Mouse (Mus musculus) R1 (cell line): Measurements from ENCODE around the gene Pgpep1l.

Experiments
- DNase-seq: peaks from one replicate; pipeline ENCODE4 v3.0.0-alpha.2; 2018; ENCODE audit warnings: low read depth, low spot score

Pgpep1l gene

DNA sequence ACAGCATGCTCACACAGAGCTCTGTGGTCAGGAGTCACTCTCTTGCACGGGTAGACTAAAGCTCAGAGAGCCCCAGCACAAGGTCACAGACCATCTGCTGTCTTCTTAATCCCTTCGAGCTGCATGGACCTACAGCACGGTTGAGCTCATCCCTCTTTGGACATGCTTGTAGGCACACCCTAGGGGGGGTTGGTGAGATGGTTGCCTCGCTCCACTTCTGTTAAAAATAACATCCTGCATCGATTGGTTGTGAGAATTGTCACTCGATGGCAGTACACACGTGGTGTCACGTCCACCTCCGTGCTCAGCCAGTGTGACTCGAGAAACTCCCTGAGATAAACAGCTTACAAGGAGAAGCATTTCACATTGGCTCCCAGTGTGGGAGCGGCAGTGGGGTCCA, 45.2 kb downstream of the Pgpep1l start:
- DNase-seq = no peak

DNA sequence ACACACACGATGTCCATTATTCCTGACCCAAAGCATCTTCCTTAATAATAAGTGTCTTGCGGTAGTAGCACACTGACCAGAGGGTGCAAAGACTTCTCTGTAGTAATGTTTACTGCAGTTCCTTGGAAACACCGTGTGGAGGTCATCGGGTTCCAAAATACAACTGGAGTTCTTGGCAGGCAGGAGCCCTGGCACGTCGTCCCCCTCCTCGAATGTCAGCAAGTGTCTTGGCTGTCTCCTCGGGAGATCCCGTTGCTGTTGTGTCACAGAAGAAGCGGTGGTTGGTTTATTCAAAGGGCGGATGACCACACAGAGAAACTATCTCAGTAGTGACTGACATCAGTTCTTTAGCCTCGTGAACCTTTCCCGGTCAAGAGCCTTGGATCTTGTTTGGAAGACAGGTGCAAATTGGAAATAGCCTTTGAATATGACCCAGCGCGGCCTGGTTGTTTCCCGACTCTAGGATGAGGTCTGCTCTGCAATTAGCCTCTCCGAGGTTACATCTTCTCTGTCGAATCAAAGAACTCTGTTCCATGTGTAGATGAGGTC, 48.4 kb downstream of the Pgpep1l start:
- DNase-seq = no peak

DNA sequence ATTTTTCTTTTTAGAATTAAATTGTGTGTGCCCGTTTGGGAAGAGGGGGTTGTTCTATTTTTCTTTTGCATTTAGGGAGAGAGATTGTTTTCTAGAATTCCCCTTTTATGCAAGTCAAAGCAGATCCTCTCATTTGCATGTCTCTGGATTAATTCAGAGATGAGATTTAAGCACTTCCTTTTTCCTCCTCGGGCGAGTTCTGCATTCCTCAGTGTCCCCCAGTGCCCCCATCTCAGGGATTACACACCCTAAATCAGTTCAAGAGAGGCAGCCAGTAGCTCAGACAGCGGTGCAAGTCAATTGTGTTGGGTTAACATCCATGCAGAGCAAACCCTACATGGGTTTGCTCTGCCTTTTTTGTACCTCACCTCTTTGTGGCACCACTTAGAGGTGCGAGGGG, 50.2 kb downstream of the Pgpep1l start:
- no peak for DNase-seq

DNA sequence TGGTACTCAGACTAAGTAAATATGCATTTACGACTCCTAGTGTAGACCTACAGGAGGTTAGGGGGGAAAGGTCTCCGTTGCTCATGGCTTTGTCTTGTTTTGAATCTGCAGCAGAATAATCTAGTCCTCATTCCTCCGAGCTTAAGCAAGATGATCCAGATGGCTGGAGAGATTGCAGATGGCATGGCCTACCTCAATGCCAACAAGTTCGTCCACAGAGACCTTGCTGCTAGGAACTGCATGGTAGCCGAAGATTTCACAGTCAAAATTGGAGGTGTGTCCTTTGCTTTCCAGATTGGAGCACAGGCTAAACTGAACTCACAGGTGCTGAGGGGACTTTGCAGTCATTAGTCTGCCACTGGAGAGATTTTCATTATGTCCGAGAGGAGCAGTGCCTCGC, 52.1 kb downstream of the Pgpep1l start:
- no peak for DNase-seq

DNA sequence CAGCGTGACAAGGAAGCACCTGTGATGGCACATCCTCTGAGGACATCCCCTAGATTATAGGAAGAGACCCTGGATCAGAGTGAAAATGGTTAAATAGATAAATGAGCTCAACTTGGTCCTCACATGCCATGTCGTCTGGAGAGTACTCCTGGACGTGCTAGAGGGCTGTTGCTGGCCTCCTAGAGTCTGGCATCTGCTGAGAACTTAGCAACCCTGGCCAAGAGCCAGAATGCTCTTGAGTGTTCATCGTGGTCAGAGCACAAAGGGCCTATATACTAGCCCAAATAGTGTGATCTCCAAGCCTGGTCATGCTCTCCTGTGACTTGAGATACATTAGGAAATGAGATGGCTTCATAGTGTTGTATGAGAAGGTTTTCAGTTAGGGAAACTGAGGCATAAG, 53.6 kb downstream of the Pgpep1l start:
- DNase-seq = no peak

DNA sequence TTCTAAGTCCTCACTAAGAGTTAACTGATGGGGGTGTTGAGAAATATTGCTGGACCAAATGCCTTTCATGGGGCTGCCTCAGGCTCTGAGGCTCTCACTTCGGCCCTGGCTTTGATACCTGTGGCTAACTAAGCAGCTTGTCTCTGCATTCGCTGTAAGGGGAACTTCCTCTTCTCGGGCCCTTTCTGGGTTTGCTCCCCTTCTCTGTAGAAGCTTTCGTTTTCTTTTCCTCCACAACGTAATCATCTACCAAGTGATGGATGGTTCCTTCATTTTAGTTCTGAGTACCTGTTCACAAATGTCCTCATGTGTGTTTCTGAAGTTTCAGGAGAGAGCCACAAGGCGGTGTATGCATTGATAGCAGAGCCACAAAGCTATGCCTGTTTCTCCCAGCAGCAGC, 55.0 kb downstream of the Pgpep1l start:
- no peak for DNase-seq

DNA sequence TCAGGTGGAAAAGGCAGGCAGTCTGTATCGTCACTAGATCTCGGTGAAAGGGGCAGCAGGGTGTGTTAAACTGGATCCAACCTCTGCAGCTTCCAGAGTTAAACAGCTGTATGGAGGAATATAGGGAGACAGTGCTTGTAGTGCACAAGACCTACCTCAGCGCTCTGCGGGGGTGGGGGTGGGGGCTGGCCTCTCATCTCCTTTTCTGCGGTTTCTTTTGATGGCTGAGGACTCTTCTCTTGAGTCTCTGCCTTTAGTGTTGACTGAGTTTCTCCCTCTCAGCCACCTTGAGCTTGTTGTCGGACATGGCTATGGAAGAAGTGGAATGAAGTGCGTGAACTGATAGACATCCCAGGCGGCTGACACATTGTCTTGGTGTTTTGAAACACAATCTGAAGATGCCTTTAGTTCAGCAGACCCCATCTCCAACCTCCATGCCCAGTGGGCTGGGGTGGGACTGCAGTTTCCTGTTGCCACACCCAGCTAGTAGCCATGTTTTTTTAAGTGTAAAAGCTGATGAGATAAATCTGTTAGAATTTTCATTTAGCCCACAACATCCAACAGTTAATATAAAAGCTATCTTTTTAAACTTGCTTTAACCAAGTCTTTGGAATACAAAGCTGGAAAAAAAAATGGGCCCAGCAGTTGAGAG, 58.1 kb downstream of the Pgpep1l start:
- DNase-seq = no peak

DNA sequence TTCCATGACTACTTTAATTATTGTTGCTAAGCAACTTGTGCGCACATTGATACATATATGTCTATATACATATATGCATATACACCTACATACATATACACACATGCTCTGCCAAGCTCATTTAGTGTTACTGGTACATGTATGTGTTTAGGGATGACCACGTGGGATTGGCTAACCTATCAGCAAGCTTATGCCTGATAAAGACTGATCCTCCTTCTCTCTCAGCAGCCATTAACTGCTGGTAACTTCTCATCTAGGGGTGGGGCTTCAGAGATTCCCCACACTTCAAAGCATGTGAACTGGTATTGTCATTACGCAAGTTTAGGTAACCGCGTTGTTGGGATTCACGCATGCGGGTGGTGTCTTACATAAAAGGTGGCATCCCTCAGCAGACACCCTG, 64.4 kb downstream of the Pgpep1l start:
- DNase-seq = no peak

DNA sequence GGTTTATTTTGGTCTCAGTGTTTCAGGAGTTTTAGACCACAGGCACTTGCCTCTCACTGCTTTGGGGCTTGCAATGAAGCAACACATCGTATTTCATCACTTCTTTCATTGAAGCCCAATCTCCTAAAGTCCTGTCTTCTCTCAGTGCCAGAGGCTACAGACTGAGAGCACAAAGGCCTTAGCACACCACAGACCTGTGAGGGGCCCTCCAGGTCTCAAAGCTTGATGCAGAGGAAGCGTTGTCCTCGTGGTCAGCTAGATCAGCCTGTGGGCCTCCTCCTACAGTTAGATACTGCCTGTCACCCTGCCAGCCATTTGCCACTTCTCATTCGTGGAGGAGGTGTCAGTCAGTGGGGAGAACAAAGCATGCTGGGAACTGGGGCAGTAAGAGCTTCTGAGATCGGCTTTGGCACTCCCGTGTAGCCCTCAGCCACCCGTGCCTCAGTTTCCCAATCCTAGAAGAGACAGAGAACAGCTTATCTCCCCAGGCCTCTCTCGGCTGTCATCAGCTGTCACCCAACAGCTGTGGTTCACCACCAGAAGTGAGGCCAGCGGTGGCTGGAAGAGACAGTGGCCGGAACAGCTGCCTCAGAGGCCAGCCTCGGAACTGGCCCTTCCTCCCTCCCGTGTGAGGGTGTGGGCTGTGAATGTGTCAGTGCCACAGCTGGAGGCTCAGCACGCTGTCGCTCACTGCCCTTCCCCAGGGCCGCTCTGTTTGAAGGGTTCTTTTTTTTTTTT, 69.9 kb downstream of the Pgpep1l start:
- no peak for DNase-seq

DNA sequence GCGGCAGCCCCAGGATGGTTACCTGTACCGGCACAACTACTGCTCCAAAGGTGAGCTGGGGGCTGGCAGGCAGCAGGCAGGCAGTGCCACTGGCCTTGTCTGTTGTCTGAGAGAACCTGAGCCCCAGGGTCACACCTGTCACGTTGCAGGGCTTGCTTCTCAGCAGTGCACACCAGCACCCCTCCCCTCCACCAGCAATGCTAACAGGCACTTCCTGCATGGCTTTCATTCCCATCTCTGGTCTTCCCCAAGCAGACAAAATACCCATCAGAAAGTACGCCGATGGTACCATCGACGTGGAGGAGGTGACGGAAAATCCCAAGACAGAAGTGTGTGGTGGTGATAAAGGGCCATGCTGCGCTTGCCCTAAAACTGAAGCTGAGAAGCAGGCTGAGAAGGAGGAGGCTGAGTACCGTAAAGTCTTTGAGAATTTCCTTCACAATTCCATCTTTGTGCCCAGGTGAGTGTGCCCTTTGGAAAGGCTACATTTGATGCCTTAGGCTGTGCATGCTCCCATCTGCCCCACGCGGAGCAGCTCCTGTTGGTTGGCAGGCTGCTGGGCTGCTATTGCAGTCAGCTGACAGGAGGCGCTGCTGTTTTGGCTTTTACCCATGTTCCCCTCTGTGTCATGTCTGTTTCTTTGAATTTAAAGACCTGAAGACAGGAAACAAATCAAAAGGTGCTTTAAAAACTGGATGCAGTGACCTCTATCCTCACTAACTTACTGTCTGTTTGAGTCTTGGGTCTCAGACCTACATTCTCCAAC, 74.2 kb downstream of the Pgpep1l start:
- no peak for DNase-seq

DNA sequence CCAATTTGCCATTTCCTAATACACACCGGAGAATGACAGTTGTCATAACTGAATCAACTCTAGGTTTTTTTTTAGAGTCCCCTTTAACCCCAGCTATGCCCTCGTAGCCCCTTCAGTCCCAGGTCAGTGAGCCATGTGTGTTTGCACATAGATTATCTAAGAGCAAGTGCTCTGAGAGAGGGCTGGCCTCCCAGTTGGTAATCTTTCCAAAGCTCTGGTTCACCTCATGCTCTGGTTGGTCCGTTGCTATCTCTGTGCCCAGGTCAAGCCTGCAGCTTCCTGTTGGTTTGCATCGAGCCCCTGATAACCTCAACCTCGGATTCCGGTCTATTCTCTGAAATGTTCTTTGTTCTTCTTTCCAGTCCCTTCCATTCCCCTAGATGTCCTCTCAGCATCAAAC, 74.8 kb downstream of the Pgpep1l start:
- DNase-seq = no peak
